Mouse (Mus musculus): ENCODE measurements around the gene Kit. TPM values are rescaled to one million over a fixed set of nuclear protein-coding genes. Genes with fewer than 3 reads are reported as not detected.
A peak's percentile ranks its signal among the peaks of the same experiment; 100 is the strongest.

Kit gene
- polyA plus RNA-seq, 1 experiment, result 0.07 TPM

DNA sequence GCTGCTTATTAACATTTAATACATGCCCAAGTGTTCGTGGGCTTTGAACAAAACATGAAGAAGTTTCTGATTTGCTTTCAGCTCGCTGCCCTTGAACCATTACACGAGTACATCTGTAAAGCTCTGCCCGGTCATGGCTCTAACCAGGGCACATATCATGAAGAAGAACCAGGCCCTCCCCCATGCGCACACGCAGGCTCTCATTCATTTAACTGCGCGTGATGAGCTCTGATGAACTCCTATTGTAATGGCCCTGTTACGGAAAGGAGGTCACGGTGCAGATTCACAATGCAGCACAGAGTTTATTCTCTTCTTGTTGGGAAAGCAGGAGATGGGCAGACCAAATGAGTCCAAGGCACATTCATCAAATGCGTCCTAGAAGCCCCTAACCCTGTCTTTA lies 17.1 kb upstream of the Kit start:
- TF ChIP-seq TAL1 (IDR thresholded peaks at IDR 0.05; ENCODE audit: low read length) (no peak), GATA1 (IDR thresholded peaks at IDR 0.05; ENCODE audit: low read length) (no peak)
- Histone ChIP-seq H3K27me3 (ENCODE audit: control insufficient read depth) (no peaks in the 10 kb centered on the region), H3K9me3 (ENCODE audit: control insufficient read depth, low read length) (no peaks in the 10 kb centered on the region), H3K4me1 (ENCODE audit: control insufficient read depth) (peaks cover under 1% of the 10 kb centered on the region; the same call in 1 of the 2 replicates), H3K4me3 (replicated peaks) (no peak overlapping the region), H3K36me3 (ENCODE audit: control insufficient read depth) (no peaks in the 10 kb centered on the region)

DNA sequence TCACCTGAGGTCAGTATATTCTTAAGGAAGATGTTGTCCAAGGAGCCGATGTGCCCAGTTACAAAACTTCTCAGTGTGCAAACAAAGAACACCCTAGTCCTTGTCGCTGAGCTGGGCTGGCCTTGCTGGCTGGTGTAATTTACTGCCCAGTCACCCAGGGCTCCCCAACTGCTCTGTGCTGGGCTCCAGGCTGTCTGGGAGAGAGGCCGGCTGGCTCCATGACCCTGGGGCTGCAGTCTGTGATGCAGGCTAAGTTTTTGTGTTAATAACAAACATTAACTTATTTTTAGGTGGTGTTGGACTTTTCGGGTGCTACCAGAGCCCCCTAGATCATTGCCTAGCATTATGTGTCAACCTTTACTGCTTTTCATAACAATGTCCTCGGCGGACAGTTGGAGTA lies 15.4 kb upstream of the Kit start:
- H3K4me1 ChIP-seq (ENCODE audit: control insufficient read depth), result peaks cover 2% of the 10 kb centered on the region
- H3K9me3 ChIP-seq (ENCODE audit: control insufficient read depth, low read length), result no peaks in the 10 kb centered on the region
- TF ChIP-seq TAL1 (IDR thresholded peaks at IDR 0.05; ENCODE audit: low read length) (no peak), GATA1 (IDR thresholded peaks at IDR 0.05; ENCODE audit: low read length) (no peak)
- no peaks in the 10 kb centered on the region for H3K27me3 ChIP-seq (ENCODE audit: control insufficient read depth)
- no peak overlapping the region for H3K4me3 ChIP-seq (replicated peaks)
- no peaks in the 10 kb centered on the region for H3K36me3 ChIP-seq (ENCODE audit: control insufficient read depth)

DNA sequence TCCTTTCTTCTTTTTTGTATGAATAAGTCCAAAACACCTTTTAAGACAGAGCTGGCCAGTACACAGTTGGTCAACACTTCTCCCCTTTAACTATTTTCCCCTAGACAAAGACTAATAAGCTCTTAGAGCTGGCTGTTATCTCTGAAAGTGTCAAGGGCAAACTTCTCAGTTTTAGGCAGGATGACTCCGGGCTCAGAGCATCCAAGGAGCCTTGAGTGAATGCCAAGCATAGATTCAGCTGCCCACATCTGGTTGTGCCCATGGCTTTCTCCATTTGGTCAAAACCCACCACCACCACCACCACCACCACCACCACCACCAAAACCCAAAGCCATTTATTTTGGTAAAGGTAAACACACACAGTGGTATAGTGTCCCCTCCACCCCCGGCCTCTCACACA lies 13.5 kb upstream of the Kit start:
- peaks cover 2% of the 10 kb centered on the region for H3K4me1 ChIP-seq (ENCODE audit: control insufficient read depth)
- no peaks in the 10 kb centered on the region for H3K27me3 ChIP-seq (ENCODE audit: control insufficient read depth)
- no peaks in the 10 kb centered on the region for H3K36me3 ChIP-seq (ENCODE audit: control insufficient read depth)
- H3K9me3 ChIP-seq (ENCODE audit: control insufficient read depth, low read length), result no peaks in the 10 kb centered on the region
- no peak for TF ChIP-seq TAL1 (IDR thresholded peaks at IDR 0.05; ENCODE audit: low read length)
- no peak for TF ChIP-seq GATA1 (IDR thresholded peaks at IDR 0.05; ENCODE audit: low read length)
- H3K4me3 ChIP-seq (replicated peaks), result no peak overlapping the region

DNA sequence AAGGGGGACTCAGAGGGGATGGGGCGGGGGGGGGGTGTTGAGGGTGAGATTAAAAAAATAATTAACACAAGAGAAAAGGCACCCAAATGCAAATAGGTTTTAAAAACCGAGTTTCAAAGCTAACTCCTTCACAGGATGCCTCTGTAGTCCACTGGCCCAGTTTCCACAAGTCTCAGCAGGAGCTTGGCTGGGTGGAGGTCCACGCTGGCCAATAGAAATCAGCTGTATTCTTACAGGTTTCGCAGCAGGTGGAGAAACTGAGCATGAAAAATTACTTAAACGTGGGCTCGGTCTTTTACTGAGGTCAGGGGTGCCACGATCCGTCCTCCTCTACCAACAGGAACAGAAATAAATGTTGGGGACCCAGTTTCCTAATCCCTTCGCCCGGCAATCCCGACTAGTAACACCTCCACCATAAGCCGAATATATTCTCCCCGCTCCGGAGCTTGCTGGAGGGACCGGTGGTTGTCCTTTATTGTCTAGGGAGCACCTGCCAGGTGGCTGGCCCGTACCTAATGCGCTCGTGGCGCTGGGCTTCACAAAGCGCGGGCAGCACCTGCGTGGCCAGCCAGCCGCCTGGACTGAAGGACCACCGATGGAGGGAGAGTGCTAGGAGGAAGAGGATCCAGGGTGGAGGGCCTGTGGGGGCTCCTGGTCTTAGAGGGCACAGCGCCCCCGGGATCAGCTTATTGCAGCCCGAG lies 415 bp upstream of the Kit start:
- Histone ChIP-seq H3K36me3 (ENCODE audit: control insufficient read depth) (no peaks in the 10 kb centered on the region), H3K4me1 (ENCODE audit: control insufficient read depth) (peaks cover 45% of the 10 kb centered on the region), H3K9me3 (ENCODE audit: control insufficient read depth, low read length) (no peaks in the 10 kb centered on the region), H3K27me3 (ENCODE audit: control insufficient read depth) (peaks cover 36% of the 10 kb centered on the region), H3K4me3 (replicated peaks) (peak overlapping the region; percentile 64)
- no peak for TF ChIP-seq TAL1 (IDR thresholded peaks at IDR 0.05; ENCODE audit: low read length)
- no peak for TF ChIP-seq GATA1 (IDR thresholded peaks at IDR 0.05; ENCODE audit: low read length)

DNA sequence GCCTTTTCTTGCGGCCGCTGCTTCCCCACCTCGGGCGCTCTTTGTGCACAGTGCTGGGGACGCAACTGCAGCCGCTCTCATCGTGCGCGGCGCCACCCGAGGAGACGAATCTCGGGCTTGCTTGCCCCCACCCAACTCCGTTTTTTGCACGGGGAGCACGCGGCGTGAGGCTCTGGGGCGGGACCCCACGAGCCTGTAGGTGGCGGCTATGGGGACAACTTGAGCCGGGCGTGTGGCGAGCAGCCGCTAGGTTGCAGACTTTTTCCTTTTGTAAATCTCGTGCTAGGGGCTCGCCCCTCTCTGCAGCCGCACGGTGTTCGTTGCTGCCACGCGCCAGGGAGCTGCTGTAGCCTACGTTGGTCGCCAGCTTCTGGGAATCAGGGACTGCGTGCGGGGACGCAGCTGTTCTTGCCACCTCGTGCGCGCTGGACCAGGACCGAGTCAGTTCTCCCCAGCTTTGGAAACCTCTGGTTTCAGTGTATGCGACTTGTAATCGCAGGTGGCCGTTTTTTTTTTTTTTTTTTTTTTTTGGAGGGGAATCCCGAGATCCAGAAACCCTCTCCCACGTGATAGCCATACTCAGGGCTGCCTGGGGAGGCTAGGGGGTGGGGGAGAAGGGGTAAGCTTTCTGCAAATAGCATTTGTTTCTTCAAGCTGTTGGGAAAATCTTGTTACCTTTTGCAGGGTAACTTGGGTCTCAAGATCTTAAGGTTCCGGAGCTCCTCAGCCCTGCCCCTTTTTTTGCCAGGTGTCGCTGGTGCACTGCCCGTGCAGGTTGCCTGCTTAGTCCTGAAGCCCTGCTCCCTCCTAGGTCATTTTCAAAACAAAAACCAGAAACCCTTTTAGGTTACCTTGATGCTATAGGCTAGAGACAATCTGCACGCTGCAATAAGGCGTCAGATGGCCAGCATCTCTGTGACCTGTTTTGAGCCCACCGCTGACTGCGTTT lies 1.1 kb downstream of the Kit start:
- Histone ChIP-seq H3K4me3 (replicated peaks) (peak overlapping the region; percentile 64), H3K27me3 (ENCODE audit: control insufficient read depth) (peaks cover 38% of the 10 kb centered on the region), H3K36me3 (ENCODE audit: control insufficient read depth) (no peaks in the 10 kb centered on the region), H3K9me3 (ENCODE audit: control insufficient read depth, low read length) (no peaks in the 10 kb centered on the region), H3K4me1 (ENCODE audit: control insufficient read depth) (peaks cover 56% of the 10 kb centered on the region)
- no peak for TF ChIP-seq GATA1 (IDR thresholded peaks at IDR 0.05; ENCODE audit: low read length)
- peak; percentile 18; the same call in 1 of the 3 replicates for TF ChIP-seq TAL1 (IDR thresholded peaks at IDR 0.05; ENCODE audit: low read length)

DNA sequence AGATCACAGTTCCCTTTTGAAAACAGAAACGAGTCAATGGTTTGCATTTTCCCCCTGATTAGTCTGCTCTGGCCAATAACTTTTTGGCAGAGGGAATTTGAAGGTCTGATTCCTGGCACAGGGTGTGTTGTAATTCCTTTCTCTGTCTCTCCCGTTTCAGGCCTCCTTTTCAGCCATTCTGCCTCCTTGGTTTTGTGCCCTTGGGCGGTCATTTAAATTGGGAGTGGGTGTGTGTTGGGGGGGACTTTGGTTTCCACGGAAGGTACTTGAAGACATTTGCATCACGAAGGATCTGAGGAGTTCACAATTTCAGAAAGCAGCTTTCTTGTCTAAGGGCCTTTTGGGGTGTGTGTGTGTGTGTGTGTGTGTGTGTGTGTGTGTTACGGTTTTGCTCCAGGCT lies 2.0 kb downstream of the Kit start:
- H3K36me3 ChIP-seq (ENCODE audit: control insufficient read depth), result no peaks in the 10 kb centered on the region
- no peaks in the 10 kb centered on the region for H3K9me3 ChIP-seq (ENCODE audit: control insufficient read depth, low read length)
- no peak for TF ChIP-seq GATA1 (IDR thresholded peaks at IDR 0.05; ENCODE audit: low read length)
- TF ChIP-seq TAL1 (IDR thresholded peaks at IDR 0.05; ENCODE audit: low read length), result no peak
- peaks cover 61% of the 10 kb centered on the region for H3K4me1 ChIP-seq (ENCODE audit: control insufficient read depth)
- H3K4me3 ChIP-seq (replicated peaks), result no peak overlapping the region
- H3K27me3 ChIP-seq (ENCODE audit: control insufficient read depth), result peaks cover 38% of the 10 kb centered on the region

DNA sequence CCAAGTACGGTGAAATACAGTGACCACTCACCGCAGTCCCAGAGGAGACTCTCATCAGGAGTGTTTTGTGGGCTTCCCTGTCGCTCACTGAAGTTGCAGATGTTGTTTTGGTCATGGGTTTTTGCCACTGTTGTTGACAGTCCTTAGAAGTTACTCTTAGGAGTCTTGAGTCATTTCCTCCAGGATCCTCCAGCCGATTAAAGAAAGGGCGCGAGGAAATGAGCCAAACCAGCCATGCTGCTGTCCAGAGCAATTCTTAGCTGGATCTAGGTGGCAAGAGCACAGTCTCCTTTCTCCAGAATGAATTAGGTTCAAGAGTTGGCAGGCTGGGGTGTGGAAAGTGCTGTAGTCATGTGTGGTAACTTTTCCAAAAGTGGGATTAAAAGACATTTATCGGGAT lies 3.4 kb downstream of the Kit start:
- Histone ChIP-seq H3K4me1 (ENCODE audit: control insufficient read depth) (peaks cover 69% of the 10 kb centered on the region), H3K4me3 (replicated peaks) (no peak overlapping the region), H3K27me3 (ENCODE audit: control insufficient read depth) (peaks cover 37% of the 10 kb centered on the region), H3K9me3 (ENCODE audit: control insufficient read depth, low read length) (no peaks in the 10 kb centered on the region), H3K36me3 (ENCODE audit: control insufficient read depth) (no peaks in the 10 kb centered on the region)
- TF ChIP-seq GATA1 (IDR thresholded peaks at IDR 0.05; ENCODE audit: low read length) (no peak), TAL1 (IDR thresholded peaks at IDR 0.05; ENCODE audit: low read length) (no peak)

DNA sequence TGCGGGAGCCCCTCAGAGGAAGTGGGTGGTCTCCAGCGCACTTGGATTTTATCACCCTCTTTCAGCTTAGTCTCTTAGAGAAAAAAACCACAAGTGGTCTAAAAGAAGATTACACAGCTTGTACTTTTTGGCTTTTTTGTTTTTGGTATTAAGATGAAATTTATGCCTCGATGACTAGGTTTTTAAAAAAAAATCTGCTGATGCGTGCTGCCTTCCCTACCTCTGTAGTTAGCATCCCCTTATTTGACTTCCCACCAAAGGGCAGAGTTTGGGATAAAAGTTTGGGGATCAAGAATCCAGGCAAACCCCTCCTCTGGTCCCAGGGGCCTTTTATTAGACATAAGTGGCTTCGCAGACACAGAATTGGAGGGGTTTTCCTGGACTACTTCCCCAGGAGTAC lies 4.5 kb downstream of the Kit start:
- Histone ChIP-seq H3K4me3 (replicated peaks) (no peak overlapping the region), H3K27me3 (ENCODE audit: control insufficient read depth) (peaks cover 35% of the 10 kb centered on the region), H3K9me3 (ENCODE audit: control insufficient read depth, low read length) (no peaks in the 10 kb centered on the region), H3K4me1 (ENCODE audit: control insufficient read depth) (peaks cover 69% of the 10 kb centered on the region), H3K36me3 (ENCODE audit: control insufficient read depth) (no peaks in the 10 kb centered on the region)
- no peak for TF ChIP-seq GATA1 (IDR thresholded peaks at IDR 0.05; ENCODE audit: low read length)
- TF ChIP-seq TAL1 (IDR thresholded peaks at IDR 0.05; ENCODE audit: low read length), result no peak

DNA sequence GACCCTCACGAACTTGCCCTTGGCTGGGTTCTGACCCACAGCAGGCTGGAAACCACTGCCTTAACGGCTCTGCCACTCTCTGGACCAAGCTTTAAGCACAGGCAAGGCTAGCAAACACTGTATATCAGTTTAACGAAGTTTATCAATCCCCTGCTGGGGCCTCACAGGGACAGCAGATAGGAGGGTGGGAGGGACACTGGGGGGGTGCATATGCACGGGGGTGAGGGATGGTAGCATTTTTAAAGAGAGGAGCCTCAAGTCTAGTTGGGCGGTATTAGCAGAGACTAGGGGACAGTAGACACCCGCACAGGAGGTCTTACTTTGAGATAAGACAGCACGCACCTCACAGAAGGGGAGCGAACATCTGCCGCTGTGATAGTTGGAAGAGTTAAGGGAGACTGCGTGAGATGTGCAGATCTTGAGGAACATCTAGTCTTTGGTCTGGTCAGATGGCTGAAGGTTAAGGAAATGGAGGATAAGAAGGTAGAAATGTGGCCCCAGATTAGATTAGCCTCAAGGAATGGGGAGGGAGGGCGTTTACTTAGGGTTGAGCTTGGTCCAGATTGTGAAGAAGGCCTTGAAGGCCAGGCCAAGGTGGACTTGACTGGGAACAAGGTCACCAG lies 5.0 kb downstream of the Kit start:
- no peak overlapping the region for H3K4me3 ChIP-seq (replicated peaks)
- H3K4me1 ChIP-seq (ENCODE audit: control insufficient read depth), result peaks cover 64% of the 10 kb centered on the region
- H3K36me3 ChIP-seq (ENCODE audit: control insufficient read depth), result no peaks in the 10 kb centered on the region
- peaks cover 30% of the 10 kb centered on the region for H3K27me3 ChIP-seq (ENCODE audit: control insufficient read depth)
- H3K9me3 ChIP-seq (ENCODE audit: control insufficient read depth, low read length), result no peaks in the 10 kb centered on the region
- TF ChIP-seq GATA1 (IDR thresholded peaks at IDR 0.05; ENCODE audit: low read length) (no peak), TAL1 (IDR thresholded peaks at IDR 0.05; ENCODE audit: low read length) (no peak)
